Mouse (Mus musculus) inflammation-experienced regulatory T-cells (primary cell): ENCODE data around the gene 2810006K23Rik. TPM values are rescaled to one million over a fixed set of nuclear protein-coding genes. Genes with fewer than 3 reads are reported as not detected.

Experiments used
- polyA plus RNA-seq, 2 experiments: library from polyadenylated mRNA; unstranded; fragments of 100-300 nt; shearing (Covaris generic); gene quantifications; one replicate each; pipeline ENCODE4 v1.2.1; 2017

Gene 2810006K23Rik
- 10 to 100 TPM; 11.5 TPM for polyA plus RNA-seq

GRCm38 (mm10) chr5:124327510-124328364 lies at the start of gene 2810006K23Rik, which contains the start of gene Mphosph9:
TSS of gene 2810006K23Rik (plus strand) at chr5:124328089.
TSS of gene Mphosph9 (minus strand) at chr5:124327972.

DNA sequence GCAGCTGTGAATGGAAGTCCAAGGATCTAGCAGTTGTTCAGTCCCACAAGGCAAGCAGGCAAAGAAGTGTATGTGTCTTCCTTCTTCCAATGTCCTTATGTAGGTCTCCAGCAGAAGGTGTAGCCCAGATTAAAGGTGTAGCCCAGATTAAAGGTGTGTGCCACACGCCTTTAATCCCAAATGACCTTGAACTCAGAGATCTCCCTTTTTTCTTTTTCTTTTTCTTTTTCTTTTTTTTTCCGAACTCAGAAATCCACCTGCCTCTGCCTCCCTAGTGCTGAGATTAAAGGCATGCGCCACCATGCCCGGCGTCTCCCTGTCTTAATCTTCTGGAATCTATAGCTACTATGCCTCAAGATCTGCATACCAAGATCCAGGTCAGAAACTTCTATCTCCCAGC lies 35.1 kb downstream of the 2810006K23Rik start, which contains the start of gene Cdk2ap1:
Gene Cdk2ap1 (minus strand): TSS at position 101 of the 400 bp plus-strand sequence.

Other genes with a start within 250 kb of the 2810006K23Rik start
- 10 to 100 TPM; 32.8 to 53.3 TPM for gene Abcb9, start 232.3 kb upstream of the 2810006K23Rik start, polyA plus RNA-seq
- 10 to 100 TPM; 37.5 to 42.2 TPM for gene Ogfod2, start 215.8 kb upstream of the 2810006K23Rik start, polyA plus RNA-seq
- 10 to 100 TPM; 78.8 to 83.3 TPM for gene Arl6ip4, start 212.0 kb upstream of the 2810006K23Rik start, polyA plus RNA-seq
- 10 to 100 TPM; 11.6 to 14.3 TPM for gene Pitpnm2, start 78.3 kb upstream of the 2810006K23Rik start, polyA plus RNA-seq
- 10 to 100 TPM; 18.8 to 26.8 TPM for gene Mphosph9, start 117 bp upstream of the 2810006K23Rik start, polyA plus RNA-seq
- gene Cdk2ap1, start 35.0 kb downstream of the 2810006K23Rik start, polyA plus RNA-seq = 100 to 1,000 TPM; 128 to 150 TPM
- gene Sbno1, start 97.9 kb downstream of the 2810006K23Rik start, polyA plus RNA-seq = 100 to 1,000 TPM in 1 of 2 experiments, 10 to 100 TPM in 1; 98.7 to 103 TPM
- 10 to 100 TPM; 68.4 to 90.9 TPM for gene Kmt5a, start 111.8 kb downstream of the 2810006K23Rik start, polyA plus RNA-seq
- 100 to 1,000 TPM in 1 of 2 experiments, 10 to 100 TPM in 1; 60.1 to 101 TPM for gene Rilpl2, start 150.3 kb downstream of the 2810006K23Rik start, polyA plus RNA-seq
- gene Snrnp35, start 155.0 kb downstream of the 2810006K23Rik start, polyA plus RNA-seq = 1 to 10 TPM; 6.5 to 8.3 TPM
- gene Rilpl1, start 203.3 kb downstream of the 2810006K23Rik start, polyA plus RNA-seq = 1 to 10 TPM; 4.3 to 5.5 TPM
- 100 to 1,000 TPM; 431 to 569 TPM for gene Tmed2, start 212.6 kb downstream of the 2810006K23Rik start, polyA plus RNA-seq
- gene Ddx55, start 224.8 kb downstream of the 2810006K23Rik start, polyA plus RNA-seq = 10 to 100 TPM; 20.7 to 30.6 TPM